Mouse (Mus musculus) G1E (cell line): ENCODE results near the gene Nr4a2. TPM values are rescaled to one million over a fixed set of nuclear protein-coding genes. Genes with fewer than 3 reads are reported as not detected.

Source experiments
- ATAC-seq: 2 replicates; pipeline ENCODE4 v1.8.0; 2016; ENCODE audit warnings: mild to moderate bottlenecking; ENCODE audit not compliant: insufficient number of reproducible peaks, poor library complexity, low FRiP score, severe bottlenecking; ENCODE audit errors: extremely low read depth
- DNase-seq: peaks from one replicate; pipeline ENCODE4 v3.0.0; 2012; ENCODE audit warnings: low spot score
- H3K27me3 ChIP-seq: 2 replicates; pipeline ENCODE4 v1.6.1; 2012; ENCODE audit warnings: mild to moderate bottlenecking, low read length, inconsistent platforms; ENCODE audit not compliant: insufficient read depth
- H3K36me3 ChIP-seq: replicated peaks from 2 replicates; pipeline ENCODE3; 2012; ENCODE audit warnings: mild to moderate bottlenecking, inconsistent platforms
- H3K4me1 ChIP-seq: 2 replicates; pipeline ENCODE4 v1.6.1; 2012; ENCODE audit warnings: low read depth, low read length, inconsistent platforms, mixed read lengths; ENCODE audit not compliant: insufficient read depth
- H3K4me3 ChIP-seq: 2 replicates; pipeline ENCODE4 v1.5.1; 2012; ENCODE audit warnings: low read depth, mild to moderate bottlenecking, inconsistent platforms, low read length, moderate library complexity, mixed read lengths
- H3K9me3 ChIP-seq: replicated peaks from 2 replicates; pipeline ENCODE4 v1.6.1; 2012; ENCODE audit warnings: inconsistent platforms
- CTCF ChIP-seq: IDR thresholded peaks from 2 replicates; pipeline ENCODE4 v1.5.1; 2012; ENCODE audit warnings: low read depth, low read length, inconsistent platforms, mixed read lengths
- GATA1 ChIP-seq: IDR thresholded peaks from 2 replicates; pipeline ENCODE4 v1.6.1; 2012; ENCODE audit warnings: borderline replicate concordance, low read length, inconsistent platforms, mixed read lengths
- GATA2 ChIP-seq: IDR thresholded peaks from 2 replicates; pipeline ENCODE4 v1.6.1; 2012; ENCODE audit warnings: low read depth, low read length, inconsistent platforms, borderline replicate concordance
- POLR2AphosphoS5 ChIP-seq: IDR thresholded peaks from 2 replicates; pipeline ENCODE4 v1.6.1; 2012; ENCODE audit warnings: low read depth, low read length, inconsistent platforms; ENCODE audit not compliant: insufficient replicate concordance
- TAL1 ChIP-seq: conservative IDR thresholded peaks from 2 replicates; pipeline ENCODE4 v1.6.1; 2012; ENCODE audit warnings: low read depth, low read length, inconsistent platforms, mixed read lengths
- polyA plus RNA-seq: library from polyadenylated mRNA; stranded (reverse); fragments of >175 nt; gene quantifications from 2 replicates; pipeline ENCODE4 v1.2.3, GENCODE M21; 2012
- total RNA-seq, 2 experiments: library from RNA; stranded (forward) in 1 of 2; stranded (reverse) in 1 of 2; fragments of 200-1000 nt in 1 of 2; fragments of >200 nt in 1 of 2; fragmentation: Nextera tagmentation in 1 of 2; gene quantifications; 2 replicates each; pipeline ENCODE4 v1.2.3; 2014 to 2017

Nr4a2 gene
- total and polyA plus RNA-seq, 3 experiments, result 3.0 to 12.9 (median 3.2) TPM

- TF ChIP-seq POLR2AphosphoS5 (no peak), CTCF (no peak), TAL1 (no peak), GATA1 (no peak), GATA2 (no peak)
Observed at GRCm38 (mm10) chr2:57138594-57138993, 14.8 kb upstream of the Nr4a2 start.

GRCm38 (mm10) chr2:57127461-57127860, 3.7 kb upstream of the Nr4a2 start:
- no peaks in the 10 kb centered on the region for H3K9me3 ChIP-seq
- H3K27me3 ChIP-seq, result peaks cover 3% of the 10 kb centered on the region; the same call in 1 of the 2 replicates
- H3K4me1 ChIP-seq, result peaks cover 28% of the 10 kb centered on the region
- ATAC-seq (no peak), DNase-seq (no peak)
- H3K4me3 ChIP-seq, result no peak overlapping the region
- no peaks in the 10 kb centered on the region for H3K36me3 ChIP-seq
- TF ChIP-seq CTCF (no peak), GATA1 (no peak), TAL1 (no peak)

More at GRCm38 (mm10) chr2:57138594-57138993, 14.8 kb upstream of the Nr4a2 start:
- Histone ChIP-seq H3K4me1 (no peaks in the 10 kb centered on the region), H3K4me3 (no peak overlapping the region), H3K27me3 (peaks cover 12% of the 10 kb centered on the region), H3K36me3 (no peaks in the 10 kb centered on the region), H3K9me3 (no peaks in the 10 kb centered on the region)
- ATAC-seq, result no peak
- DNase-seq, result no peak

- Histone ChIP-seq H3K27me3 (peaks cover 2% of the 10 kb centered on the region; the same call in 1 of the 2 replicates), H3K4me3 (peak overlapping the region; percentile 45; the same call in 1 of the 2 replicates), H3K36me3 (peaks cover 5% of the 10 kb centered on the region), H3K9me3 (no peaks in the 10 kb centered on the region), H3K4me1 (peaks cover 35% of the 10 kb centered on the region)
- ATAC-seq, result peak; percentile 61
- no peak for DNase-seq
- TF ChIP-seq GATA1 (no peak), TAL1 (no peak), GATA2 (no peak)
Observed at GRCm38 (mm10) chr2:57125891-57126290, 2.1 kb upstream of the Nr4a2 start.

- H3K9me3 ChIP-seq, result no peaks in the 10 kb centered on the region
- peak overlapping the region; percentile 91 for H3K4me3 ChIP-seq
- peaks cover 40% of the 10 kb centered on the region for H3K4me1 ChIP-seq
- H3K36me3 ChIP-seq, result peaks cover 5% of the 10 kb centered on the region
- ATAC-seq (peak; percentile 22; the same call in 1 of the 2 replicates), DNase-seq (peak; percentile 50)
- TF ChIP-seq CTCF (no peak), GATA2 (no peak), GATA1 (no peak), TAL1 (no peak), POLR2AphosphoS5 (no peak)
- H3K27me3 ChIP-seq, result no peaks in the 10 kb centered on the region
Observed at GRCm38 (mm10) chr2:57122986-57123980, 520 bp downstream of the Nr4a2 start.

DNA sequence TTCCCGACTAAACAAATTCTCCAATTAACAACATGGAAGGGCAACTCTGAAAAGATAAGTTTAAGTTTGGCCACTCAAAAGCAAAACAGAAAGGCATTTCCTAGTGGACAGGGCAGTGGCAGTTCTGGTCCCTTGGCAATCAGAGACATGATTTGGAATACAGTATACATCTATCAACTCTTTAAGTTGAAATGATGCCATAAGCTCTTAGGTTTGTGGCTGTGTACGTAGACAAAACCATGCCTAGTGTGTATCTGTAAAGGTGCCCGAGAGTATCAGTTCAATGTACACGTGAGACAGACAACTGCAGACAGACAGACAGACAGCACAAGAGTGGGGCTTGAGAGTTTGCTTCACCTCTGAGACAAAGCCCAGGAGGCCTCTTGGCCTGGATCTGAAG, 2.7 kb downstream of the Nr4a2 start:
- no peak for ATAC-seq
- Histone ChIP-seq H3K4me1 (peaks cover 40% of the 10 kb centered on the region), H3K27me3 (no peaks in the 10 kb centered on the region), H3K9me3 (no peaks in the 10 kb centered on the region), H3K36me3 (peaks cover 5% of the 10 kb centered on the region), H3K4me3 (no peak overlapping the region)
- TF ChIP-seq GATA2 (no peak), POLR2AphosphoS5 (no peak), TAL1 (no peak)
- no peak for DNase-seq

DNA sequence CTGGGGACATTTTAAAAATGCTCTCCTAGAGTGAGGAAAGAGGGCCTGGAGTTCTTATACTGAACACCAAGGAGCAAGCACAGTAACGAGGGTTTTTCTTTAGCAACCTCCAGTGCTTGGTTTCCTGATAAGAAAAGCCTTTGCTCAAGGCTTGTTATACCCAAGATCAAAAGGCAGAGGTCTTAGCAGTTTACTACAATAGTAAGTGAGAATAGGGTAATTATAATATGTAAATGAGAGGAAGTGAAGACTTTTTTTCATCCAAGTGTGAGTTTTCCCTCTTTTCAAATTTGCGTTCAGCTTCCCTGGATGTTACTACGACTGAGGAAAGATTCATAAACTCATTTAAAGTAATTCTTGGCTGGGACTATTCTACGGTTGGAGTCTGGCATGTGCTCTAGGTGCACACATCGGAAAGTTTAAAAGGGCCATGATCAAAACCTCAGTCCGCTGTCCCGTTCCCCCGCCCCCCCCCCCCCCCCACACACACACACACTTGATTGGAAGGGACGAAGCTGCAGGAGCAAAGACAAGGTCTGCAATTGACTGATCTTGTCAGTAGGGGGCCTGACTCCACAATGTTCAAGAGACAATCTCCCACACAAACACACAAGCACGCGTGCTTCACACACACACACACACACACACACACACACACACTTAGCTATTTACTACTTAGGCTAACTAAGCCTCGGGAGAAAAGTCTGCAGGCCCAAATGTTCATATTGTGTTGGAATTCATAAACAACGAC, 6.4 kb downstream of the Nr4a2 start:
- DNase-seq, result peak; percentile 32
- ATAC-seq, result peak; percentile 35
- TF ChIP-seq CTCF (no peak), TAL1 (no peak), GATA1 (no peak), GATA2 (no peak), POLR2AphosphoS5 (no peak)

More for the DNA sequence above, 6.4 kb downstream of the Nr4a2 start:
- peak overlapping the region; percentile 89 for H3K4me3 ChIP-seq
- H3K36me3 ChIP-seq, result peaks cover 7% of the 10 kb centered on the region
- no peaks in the 10 kb centered on the region for H3K9me3 ChIP-seq
- no peaks in the 10 kb centered on the region for H3K27me3 ChIP-seq
- peaks cover 45% of the 10 kb centered on the region for H3K4me1 ChIP-seq
